Mouse (Mus musculus) embryo, embryonic 10.5 days (tissue): Measurements from ENCODE around the gene Cep57.

ENCODE experiments used
- DNase-seq: peaks from one replicate; pipeline ENCODE4 v3.0.0-alpha.2; 2015; ENCODE audit warnings: low spot score

Gene Cep57

GRCm38 (mm10) chr9:13826832-13827405, at the start of gene Cep57:
TSS of gene Cep57 (minus strand) at chr9:13827107.
- peak; percentile 99 for DNase-seq

GRCm38 (mm10) chr9:13875340-13875739, 48.4 kb upstream of the Cep57 start:
- DNase-seq: no peak

GRCm38 (mm10) chr9:13874359-13874758, 47.5 kb upstream of the Cep57 start:
- DNase-seq: peak; percentile 57

DNA sequence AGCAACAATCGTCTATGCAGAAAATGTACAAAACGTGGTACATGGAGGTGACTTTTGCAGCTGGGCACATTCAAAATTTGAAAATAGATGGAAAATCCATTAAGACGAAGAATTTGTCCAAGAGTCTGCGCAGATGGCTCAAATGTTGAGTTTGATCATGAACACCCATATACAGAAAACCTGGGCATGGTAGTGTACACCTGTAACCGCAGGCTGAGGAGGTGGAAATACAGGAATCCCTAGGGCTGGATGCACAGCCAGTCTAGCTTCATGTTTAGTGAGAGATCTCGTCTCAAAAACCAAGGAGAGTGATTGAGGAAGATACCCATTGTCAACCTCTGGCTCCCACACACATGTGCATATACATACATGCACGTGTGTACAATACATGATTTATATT, 44.7 kb upstream of the Cep57 start:
- DNase-seq: no peak

GRCm38 (mm10) chr9:13867646-13868045, 40.7 kb upstream of the Cep57 start:
- no peak for DNase-seq

- DNase-seq: no peak
These were observed 29.9 kb upstream of the Cep57 start for GRCm38 (mm10) chr9:13856777-13857176.

DNA sequence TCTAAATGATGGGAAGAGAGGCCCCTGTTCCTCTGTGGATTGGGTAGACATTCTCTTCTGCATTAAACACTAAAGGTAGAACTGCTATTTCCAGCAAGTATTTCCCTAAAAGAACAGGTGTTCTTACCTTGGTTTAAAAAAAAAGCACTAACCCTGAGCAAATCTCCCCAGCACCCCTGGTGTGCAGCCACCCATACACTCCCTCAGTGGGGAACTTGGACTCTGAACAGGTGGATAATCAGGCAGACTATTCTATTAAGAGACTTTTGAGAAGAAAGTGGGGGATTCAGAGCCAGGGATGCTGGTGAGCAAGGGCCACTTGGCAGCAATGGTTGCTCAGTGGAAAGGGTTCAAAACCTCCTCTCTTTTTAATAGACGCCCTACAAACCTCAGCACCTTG, 29.3 kb upstream of the Cep57 start:
- no peak for DNase-seq

DNA sequence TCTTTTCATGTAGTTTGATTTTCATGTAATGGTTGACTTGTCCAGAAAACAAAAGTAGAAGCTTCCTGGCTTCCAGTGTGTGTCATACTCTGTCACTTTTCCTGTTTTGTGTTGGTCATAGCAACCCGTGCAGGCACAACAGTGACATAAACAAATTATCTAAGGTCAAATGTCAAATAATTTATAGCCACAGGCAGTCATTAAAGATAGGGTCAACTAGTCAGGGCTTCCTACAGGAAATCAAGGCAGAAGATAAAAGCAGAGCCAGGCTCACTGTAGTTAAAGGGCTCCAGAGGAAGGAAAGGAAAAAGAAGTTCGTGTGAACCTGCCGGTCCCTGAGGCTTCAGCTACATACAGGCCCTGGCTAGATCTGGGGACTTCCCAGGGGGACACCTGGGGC, 27.0 kb upstream of the Cep57 start:
- DNase-seq: no peak

DNA sequence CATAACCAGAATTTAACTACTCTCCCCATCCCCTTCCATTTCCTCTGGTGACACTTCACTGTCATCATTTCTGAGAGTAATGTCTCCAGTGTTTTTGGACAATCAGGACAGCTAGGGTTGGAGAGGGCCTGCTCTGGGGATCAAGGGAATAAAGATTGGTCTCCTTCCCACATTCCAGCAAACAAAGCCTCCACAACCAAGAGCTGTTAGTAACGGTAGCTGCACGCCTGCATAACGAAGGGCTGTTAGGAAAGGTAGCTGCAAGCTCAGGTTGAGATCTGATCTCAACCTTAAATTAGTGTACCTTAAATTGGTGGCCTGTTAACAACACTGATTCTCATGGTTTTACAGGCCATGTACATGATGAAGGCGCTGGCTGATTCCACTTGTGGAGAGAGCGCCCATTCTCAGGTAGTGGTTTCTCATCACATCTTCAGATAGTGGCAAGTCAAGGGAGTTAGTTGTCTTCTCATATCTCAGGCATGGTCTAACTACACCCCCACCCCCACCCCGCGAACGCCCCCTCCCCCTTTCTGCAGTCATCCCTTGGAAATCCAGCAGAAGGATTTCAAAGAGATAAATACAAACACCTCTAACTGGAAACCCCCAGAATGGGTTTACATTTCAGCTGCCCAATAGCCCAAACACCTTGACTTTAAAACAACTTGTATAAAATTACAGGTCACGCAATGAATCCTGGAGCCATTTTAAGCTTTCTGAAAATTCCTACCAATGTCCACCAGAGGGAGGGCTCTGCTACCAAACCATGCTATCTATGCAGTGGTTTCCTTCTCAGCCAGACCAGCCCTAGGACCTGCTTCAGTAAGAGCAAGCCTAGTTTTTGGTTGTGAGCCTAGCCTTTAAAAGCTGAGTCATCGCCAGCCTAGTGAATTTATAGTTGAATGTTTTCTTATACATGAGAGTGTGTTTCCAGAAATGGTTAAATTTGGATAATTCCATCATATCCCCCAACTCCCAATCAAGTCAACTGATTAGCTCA, 21.9 kb upstream of the Cep57 start:
- DNase-seq: peak; percentile 76

- DNase-seq: no peak
These were observed 20.7 kb upstream of the Cep57 start for GRCm38 (mm10) chr9:13847591-13847990.

- no peak for DNase-seq
These were observed 9.8 kb upstream of the Cep57 start for GRCm38 (mm10) chr9:13836726-13837125.

DNA sequence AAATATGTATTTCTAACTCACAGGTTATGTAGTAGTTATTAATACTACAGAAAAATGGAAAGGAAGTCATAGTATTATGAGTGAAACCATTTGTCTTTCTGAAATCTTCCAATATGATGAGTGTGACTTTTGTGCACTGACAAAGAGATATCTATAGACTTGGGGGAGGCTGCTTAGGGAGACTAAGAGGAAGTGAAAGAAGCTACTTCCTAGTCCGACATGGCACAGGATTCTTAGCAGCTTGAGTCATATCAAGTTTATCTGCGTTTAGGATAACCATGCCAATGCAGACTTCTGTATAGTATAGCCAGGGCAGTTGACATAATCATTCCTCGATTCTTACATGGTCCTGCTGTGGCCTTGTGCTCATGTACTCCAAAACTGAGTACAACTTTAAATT, 8.3 kb upstream of the Cep57 start:
- DNase-seq: no peak

DNA sequence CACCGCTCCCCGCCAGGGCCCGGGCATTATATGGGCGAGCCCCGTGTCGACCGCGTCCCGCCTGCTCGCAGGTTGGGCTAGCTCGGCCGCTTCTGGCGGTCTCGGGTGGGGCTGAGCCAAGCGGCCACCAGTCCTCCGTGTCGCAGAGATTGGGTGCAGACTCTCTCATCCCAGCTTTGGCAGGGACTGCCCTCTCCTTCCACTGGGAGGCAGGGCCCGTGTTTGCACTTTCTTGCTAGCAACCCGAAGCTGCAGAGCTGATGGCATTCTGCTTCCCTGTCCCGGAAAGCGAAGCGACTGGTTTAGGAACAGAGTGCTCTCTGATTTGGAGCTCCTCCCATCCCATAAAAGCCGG, 1.2 kb upstream of the Cep57 start:
- peak; percentile 67 for DNase-seq

GRCm38 (mm10) chr9:13827406-13828086, 639 bp upstream of the Cep57 start, which contains the start of gene Fam76b:
TSS of gene Fam76b (plus strand) at chr9:13827716.
- DNase-seq: peak; percentile 100

DNA sequence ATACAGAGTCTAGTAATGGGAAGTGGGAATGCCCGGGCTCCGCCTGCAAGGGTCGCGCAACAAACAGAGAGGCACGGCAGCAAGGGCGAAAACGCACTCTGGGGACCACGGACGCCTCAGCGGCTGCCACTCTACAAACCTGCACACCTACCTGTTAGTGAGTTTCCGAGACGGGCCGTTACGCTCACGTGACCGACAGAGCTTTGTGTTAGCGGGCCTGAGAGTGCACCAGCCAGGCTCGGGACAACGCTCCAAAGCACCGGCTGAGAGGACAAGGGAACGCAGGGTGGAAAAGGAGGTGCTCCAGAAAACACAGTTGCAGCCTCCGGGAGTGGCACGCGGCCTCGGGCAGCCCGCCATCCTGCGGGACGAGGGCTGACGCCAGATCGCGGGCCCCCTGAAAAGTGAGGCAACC, 509 bp downstream of the Cep57 start:
- DNase-seq: peak; percentile 75

DNA sequence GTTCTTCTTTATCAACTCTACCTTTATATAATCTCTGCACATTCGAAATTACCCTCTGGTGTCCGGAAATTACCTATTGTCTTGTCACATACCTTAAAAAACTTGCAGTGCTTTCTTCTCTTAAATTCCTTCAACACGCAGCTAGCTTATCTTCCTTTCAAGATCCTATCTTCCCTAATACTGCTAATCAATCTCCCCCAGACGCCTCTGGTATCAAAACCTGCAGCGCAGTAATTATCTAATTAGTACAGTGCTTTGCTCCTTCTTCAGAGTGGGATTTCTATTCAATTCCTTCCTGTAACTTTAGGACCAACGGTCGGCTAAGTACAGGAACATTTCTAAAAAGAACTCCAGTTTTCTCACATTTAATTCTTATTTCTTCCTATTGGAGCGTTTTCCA, 1.0 kb downstream of the Cep57 start:
- no peak for DNase-seq

DNA sequence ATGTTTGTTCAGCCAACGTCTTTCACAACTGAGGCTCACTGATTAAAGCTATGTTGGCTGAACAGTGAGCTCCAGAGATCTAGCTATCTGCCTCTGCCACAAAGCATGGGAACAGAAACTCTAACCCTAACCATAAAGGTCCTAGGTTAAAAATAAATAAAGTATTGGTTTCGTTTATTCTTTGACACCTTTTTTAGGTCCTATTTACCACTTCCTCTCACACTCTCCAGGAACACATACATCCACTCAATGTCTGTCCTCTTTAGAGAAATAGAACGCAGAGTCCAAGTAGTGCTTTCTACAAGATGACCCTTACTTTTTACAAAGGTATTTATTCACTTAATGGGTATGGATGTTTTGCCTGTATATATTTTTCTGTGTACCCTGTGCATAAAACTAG, 6.1 kb downstream of the Cep57 start:
- DNase-seq: no peak

DNA sequence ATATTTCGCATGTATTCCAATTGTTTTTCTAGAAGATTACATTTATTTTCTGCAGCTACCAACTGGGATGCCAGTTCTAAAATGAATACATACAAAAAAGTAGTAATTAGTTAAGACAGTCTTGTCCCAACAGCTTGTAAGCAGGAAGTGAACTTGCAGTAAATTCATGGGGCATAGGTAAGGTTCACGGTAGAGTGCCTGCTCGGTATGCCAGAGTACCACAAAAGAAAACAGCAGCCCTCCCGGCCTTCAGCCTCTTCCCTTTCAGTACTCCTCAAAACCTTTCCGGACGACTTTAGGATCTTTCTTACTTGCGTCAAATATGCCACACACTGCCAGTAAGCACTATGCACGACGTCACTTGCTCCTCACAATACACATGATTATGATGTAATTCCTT, 8.5 kb downstream of the Cep57 start:
- no peak for DNase-seq

- no peak for DNase-seq
These were observed 17.0 kb downstream of the Cep57 start for GRCm38 (mm10) chr9:13809937-13810336.

DNA sequence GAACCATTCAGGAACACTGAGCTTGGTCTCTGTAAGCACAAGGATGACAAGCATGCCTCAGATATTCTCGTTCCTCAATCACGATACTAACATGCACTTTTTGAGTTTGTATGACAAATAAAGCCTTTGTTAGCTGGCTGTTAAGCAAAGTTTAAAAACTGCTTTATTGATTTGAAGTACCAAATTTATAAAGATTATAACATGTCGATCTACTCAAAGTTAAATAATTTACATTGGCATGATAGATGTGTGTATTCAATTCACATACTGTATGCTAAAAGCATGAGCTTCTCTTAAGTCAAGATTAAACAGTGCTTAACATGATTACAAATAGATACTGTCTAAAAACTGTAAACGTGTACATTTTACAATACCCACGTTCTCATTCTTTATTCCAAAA, 19.2 kb downstream of the Cep57 start:
- DNase-seq: no peak

GRCm38 (mm10) chr9:13806854-13807253, 20.1 kb downstream of the Cep57 start:
- no peak for DNase-seq

- no peak for DNase-seq
These were observed 22.4 kb downstream of the Cep57 start for GRCm38 (mm10) chr9:13804480-13804879.

DNA sequence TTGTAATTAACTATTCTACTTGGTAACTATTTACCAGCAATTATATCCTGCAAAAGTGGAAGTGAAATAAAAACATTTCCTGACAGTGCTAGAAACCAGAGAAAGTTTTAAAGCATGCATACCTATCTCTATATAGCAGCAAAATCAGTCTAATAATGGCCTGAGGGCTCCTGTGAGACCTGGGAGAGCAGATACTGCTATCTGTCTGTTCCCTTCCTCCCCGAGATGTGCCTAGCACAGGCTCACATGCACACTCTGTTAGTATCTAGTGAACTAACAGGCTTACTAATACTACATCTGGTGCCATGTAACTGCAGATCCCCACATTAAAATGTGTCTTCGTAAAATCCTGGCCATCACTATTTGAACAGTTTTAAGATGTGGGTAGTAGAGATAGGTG, 32.2 kb downstream of the Cep57 start:
- no peak for DNase-seq
